Mouse (Mus musculus): ENCODE data around the gene Ndc80.
"Not testable (repeated sequence)": the region's sequence is repeated elsewhere in the genome, so short reads cannot be mapped to it uniquely, and the experiment has no call there.

The Ndc80 gene

GRCm38 (mm10) chr17:71477481-71477880, 49.2 kb downstream of the Ndc80 start:
- DNase-seq = no peak

GRCm38 (mm10) chr17:71476346-71477020, 50.2 kb downstream of the Ndc80 start:
- no peak for DNase-seq

- DNase-seq = peak; percentile 78
Measured at GRCm38 (mm10) chr17:71475705-71476089, 51.0 kb downstream of the Ndc80 start.

- peak; percentile 93 for DNase-seq
Measured at GRCm38 (mm10) chr17:71474762-71475704, 51.6 kb downstream of the Ndc80 start, which contains the start of gene Smchd1. Smchd1 (minus strand) TSS chr17:71475343.

- no peak for DNase-seq
Measured at GRCm38 (mm10) chr17:71474128-71474527, 52.5 kb downstream of the Ndc80 start.

GRCm38 (mm10) chr17:71471261-71471660, 55.4 kb downstream of the Ndc80 start:
- no peak for DNase-seq

- DNase-seq = no peak
Measured at GRCm38 (mm10) chr17:71460312-71460711, 66.3 kb downstream of the Ndc80 start.

- no peak for DNase-seq
Measured at GRCm38 (mm10) chr17:71459818-71460217, 66.8 kb downstream of the Ndc80 start, which contains the start of gene Gm4707. Gm4707 (minus strand) TSS chr17:71459918.

GRCm38 (mm10) chr17:71457361-71457760, 69.3 kb downstream of the Ndc80 start:
- not testable (repeated sequence) for DNase-seq
